Mouse (Mus musculus): Measurements from ENCODE around the gene Csnk1g2. TPM values are rescaled to one million over a fixed set of nuclear protein-coding genes. Genes with fewer than 3 reads are reported as not detected.
"Not testable (repeated sequence)": the region's sequence is repeated elsewhere in the genome, so short reads cannot be mapped to it uniquely, and the experiment has no call there.

Csnk1g2 gene
- polyA plus RNA-seq, 1 experiment from 2014 or later, result 96.1 TPM

- Histone ChIP-seq H3K9me3 (ENCODE audit: control insufficient read depth, low read length) (no peaks in the 10 kb centered on the region), H3K9ac (ENCODE audit: low read depth, low read length) (peak within 1 kb of the TSS; percentile 90), H3K4me1 (replicated peaks; ENCODE audit: control insufficient read depth, insufficient read depth, low read length) (peaks cover 26% of the 10 kb centered on the region), H3K27me3 (replicated peaks; ENCODE audit: control insufficient read depth, insufficient read depth, low read length) (no peaks in the 10 kb centered on the region), H3K27ac (ENCODE audit: low read depth, low read length) (peak within 1 kb of the TSS; percentile 64), H3K4me2 (peak within 1 kb of the TSS; percentile 98), H3K4me3 (ENCODE audit: low read depth, low read length) (peak within 1 kb of the TSS; percentile 96), H3K36me3 (ENCODE audit: control insufficient read depth, insufficient read depth, low read length) (peaks cover 2% of the 10 kb centered on the region; the same call in 1 of the 2 replicates)
- DNase-seq (ENCODE audit: low spot score) (peak; percentile 94), ATAC-seq (replicated peaks; ENCODE audit: low FRiP score) (peak; percentile 95)
- WGBS, result under 1% methylated on average over 73 of the region's 73 CpGs
These were observed 32.5 kb upstream of the Csnk1g2 start, which contains the start of gene Abhd17a for GRCm38 (mm10) chr10:80589879-80590854. Gene Abhd17a (minus strand): TSS chr10:80590341.

GRCm38 (mm10) chr10:80596318-80596717 lies 26.3 kb upstream of the Csnk1g2 start:
- Histone ChIP-seq H3K36me3 (ENCODE audit: control insufficient read depth, insufficient read depth, low read length) (no peaks in the 10 kb centered on the region), H3K4me3 (ENCODE audit: low read depth, low read length) (no peak overlapping the region), H3K9me3 (ENCODE audit: control insufficient read depth, low read length) (no peaks in the 10 kb centered on the region), H3K9ac (ENCODE audit: low read depth, low read length) (no peak overlapping the region), H3K4me2 (no peak overlapping the region), H3K27ac (ENCODE audit: low read depth, low read length) (no peak overlapping the region), H3K27me3 (replicated peaks; ENCODE audit: control insufficient read depth, insufficient read depth, low read length) (no peaks in the 10 kb centered on the region), H3K4me1 (replicated peaks; ENCODE audit: control insufficient read depth, insufficient read depth, low read length) (peaks cover 19% of the 10 kb centered on the region)
- WGBS, result 48% methylated on average over 4 of the region's 4 CpGs
- ATAC-seq (replicated peaks; ENCODE audit: low FRiP score) (no peak), DNase-seq (ENCODE audit: low spot score) (no peak)

GRCm38 (mm10) chr10:80602698-80603325 lies 19.8 kb upstream of the Csnk1g2 start, which contains the start of the genes Scamp4 and Adat3:
Gene Scamp4 (plus strand): TSS chr10:80602872.
Gene Adat3 (plus strand): TSS chr10:80602880.
- under 1% methylated on average over 54 of the region's 54 CpGs for WGBS
- Histone ChIP-seq H3K27me3 (replicated peaks; ENCODE audit: control insufficient read depth, insufficient read depth, low read length) (no peaks in the 10 kb centered on the region), H3K9me3 (ENCODE audit: control insufficient read depth, low read length) (no peaks in the 10 kb centered on the region), H3K27ac (ENCODE audit: low read depth, low read length) (peak within 1 kb of the TSS; percentile 87), H3K4me3 (ENCODE audit: low read depth, low read length) (peak within 1 kb of the TSS; percentile 73), H3K9ac (ENCODE audit: low read depth, low read length) (peak within 1 kb of the TSS; percentile 49), H3K36me3 (ENCODE audit: control insufficient read depth, insufficient read depth, low read length) (peaks cover 22% of the 10 kb centered on the region), H3K4me1 (replicated peaks; ENCODE audit: control insufficient read depth, insufficient read depth, low read length) (peaks cover 40% of the 10 kb centered on the region), H3K4me2 (peak within 1 kb of the TSS; percentile 73)
- DNase-seq (ENCODE audit: low spot score) (peak; percentile 98), ATAC-seq (replicated peaks; ENCODE audit: low FRiP score) (peak; percentile 86)

- H3K4me2 ChIP-seq, result peak overlapping the region; percentile 73
- no peaks in the 10 kb centered on the region for H3K27me3 ChIP-seq (replicated peaks; ENCODE audit: control insufficient read depth, insufficient read depth, low read length)
- H3K9ac ChIP-seq (ENCODE audit: low read depth, low read length), result peak overlapping the region; percentile 49
- WGBS, result 27% methylated on average over 7 of the region's 7 CpGs
- peak overlapping the region; percentile 73 for H3K4me3 ChIP-seq (ENCODE audit: low read depth, low read length)
- H3K27ac ChIP-seq (ENCODE audit: low read depth, low read length), result peak overlapping the region; percentile 87
- H3K9me3 ChIP-seq (ENCODE audit: control insufficient read depth, low read length), result no peaks in the 10 kb centered on the region
- H3K4me1 ChIP-seq (replicated peaks; ENCODE audit: control insufficient read depth, insufficient read depth, low read length), result peaks cover 36% of the 10 kb centered on the region
- ATAC-seq (replicated peaks; ENCODE audit: low FRiP score), result no peak
- DNase-seq (ENCODE audit: low spot score), result no peak
- H3K36me3 ChIP-seq (ENCODE audit: control insufficient read depth, insufficient read depth, low read length), result peaks cover 26% of the 10 kb centered on the region
These were observed 19.3 kb upstream of the Csnk1g2 start for GRCm38 (mm10) chr10:80603364-80603763.

- Histone ChIP-seq H3K4me1 (replicated peaks; ENCODE audit: control insufficient read depth, insufficient read depth, low read length) (peaks cover 32% of the 10 kb centered on the region), H3K9me3 (ENCODE audit: control insufficient read depth, low read length) (no peaks in the 10 kb centered on the region), H3K27ac (ENCODE audit: low read depth, low read length) (peak overlapping the region; percentile 87), H3K4me2 (peak overlapping the region; percentile 73), H3K36me3 (ENCODE audit: control insufficient read depth, insufficient read depth, low read length) (peaks cover 31% of the 10 kb centered on the region), H3K27me3 (replicated peaks; ENCODE audit: control insufficient read depth, insufficient read depth, low read length) (no peaks in the 10 kb centered on the region), H3K9ac (ENCODE audit: low read depth, low read length) (peak overlapping the region; percentile 49), H3K4me3 (ENCODE audit: low read depth, low read length) (peak overlapping the region; percentile 73)
- 66% methylated on average over 7 of the region's 7 CpGs for WGBS
- ATAC-seq (replicated peaks; ENCODE audit: low FRiP score), result peak; percentile 77
- DNase-seq (ENCODE audit: low spot score), result no peak
These were observed 18.6 kb upstream of the Csnk1g2 start for GRCm38 (mm10) chr10:80604001-80604509.

- Histone ChIP-seq H3K9me3 (ENCODE audit: control insufficient read depth, low read length) (no peaks in the 10 kb centered on the region), H3K4me1 (replicated peaks; ENCODE audit: control insufficient read depth, insufficient read depth, low read length) (peaks cover 32% of the 10 kb centered on the region), H3K27ac (ENCODE audit: low read depth, low read length) (peak overlapping the region; percentile 87), H3K4me2 (peak overlapping the region; percentile 73), H3K27me3 (replicated peaks; ENCODE audit: control insufficient read depth, insufficient read depth, low read length) (no peaks in the 10 kb centered on the region), H3K4me3 (ENCODE audit: low read depth, low read length) (peak overlapping the region; percentile 73), H3K36me3 (ENCODE audit: control insufficient read depth, insufficient read depth, low read length) (peaks cover 34% of the 10 kb centered on the region), H3K9ac (ENCODE audit: low read depth, low read length) (peak overlapping the region; percentile 49)
- ATAC-seq (replicated peaks; ENCODE audit: low FRiP score) (no peak), DNase-seq (ENCODE audit: low spot score) (no peak)
- 81% methylated on average over 2 of the region's 2 CpGs for WGBS
These were observed 17.6 kb upstream of the Csnk1g2 start for GRCm38 (mm10) chr10:80604988-80605387.

- WGBS, result 90% methylated on average over 3 of the region's 4 CpGs
- not testable (repeated sequence) for H3K4me3 ChIP-seq (ENCODE audit: low read depth, low read length); H3K9me3 ChIP-seq (ENCODE audit: control insufficient read depth, low read length); DNase-seq (ENCODE audit: low spot score); H3K27me3 ChIP-seq (replicated peaks; ENCODE audit: control insufficient read depth, insufficient read depth, low read length); ATAC-seq (replicated peaks; ENCODE audit: low FRiP score)
- H3K4me1 ChIP-seq (replicated peaks; ENCODE audit: control insufficient read depth, insufficient read depth, low read length), result peaks cover 32% of the 10 kb centered on the region
- H3K9ac ChIP-seq (ENCODE audit: low read depth, low read length), result peak within 1 kb of the TSS; percentile 49
- peak within 1 kb of the TSS; percentile 73 for H3K4me2 ChIP-seq
- peak within 1 kb of the TSS; percentile 87 for H3K27ac ChIP-seq (ENCODE audit: low read depth, low read length)
- H3K36me3 ChIP-seq (ENCODE audit: control insufficient read depth, insufficient read depth, low read length), result peaks cover 36% of the 10 kb centered on the region
These were observed 16.9 kb upstream of the Csnk1g2 start, which contains the start of gene Gm49322 for GRCm38 (mm10) chr10:80605721-80606120. Gene Gm49322 (plus strand): TSS chr10:80606021.

- peaks cover 30% of the 10 kb centered on the region for H3K4me1 ChIP-seq (replicated peaks; ENCODE audit: control insufficient read depth, insufficient read depth, low read length)
- DNase-seq (ENCODE audit: low spot score) (no peak), ATAC-seq (replicated peaks; ENCODE audit: low FRiP score) (no peak)
- no peak overlapping the region; the same call in 1 of the 2 replicates for H3K9ac ChIP-seq (ENCODE audit: low read depth, low read length)
- peaks cover 36% of the 10 kb centered on the region for H3K36me3 ChIP-seq (ENCODE audit: control insufficient read depth, insufficient read depth, low read length)
- H3K4me2 ChIP-seq, result no peak overlapping the region
- 91% methylated on average over 23 of the region's 23 CpGs for WGBS
- H3K4me3 ChIP-seq (ENCODE audit: low read depth, low read length), result no peak overlapping the region
- H3K27me3 ChIP-seq (replicated peaks; ENCODE audit: control insufficient read depth, insufficient read depth, low read length), result no peaks in the 10 kb centered on the region
- H3K27ac ChIP-seq (ENCODE audit: low read depth, low read length), result no peak overlapping the region
- no peaks in the 10 kb centered on the region for H3K9me3 ChIP-seq (ENCODE audit: control insufficient read depth, low read length)
These were observed 16.3 kb upstream of the Csnk1g2 start for GRCm38 (mm10) chr10:80606306-80606705.

All from liver, embryonic 11.5 days (tissue).